ENCODE assay signal across 7 mouse cellular contexts in genomic region chr8:12486331-12487061, GRCm38 (mm10).
DNase-seq lines count a peak whose midpoint lies in the region; ATAC-seq and TF ChIP-seq lines count a peak whose summit lies in the region.

No protein-coding gene starts in this region.

- no peak overlapping the region for H3K9ac ChIP-seq in kidney, embryonic 16.5 days (replicated peaks; ENCODE audit: low read length)

- H3K9me3 ChIP-seq in kidney, embryonic 16.5 days (ENCODE audit: low read length) = no peaks in the 10 kb centered on the region

- H3K4me3 ChIP-seq in kidney, embryonic 16.5 days (ENCODE audit: low read length) = no peak overlapping the region
- H3K4me3 ChIP-seq in small intestine, adult 2 months (ENCODE audit: low read depth, low read length) = peak overlapping the region; percentile 0; the same call in 1 of the 2 replicates

- no peak for TF ChIP-seq POLR2A in brain, embryonic 14.5 days (IDR thresholded peaks at IDR 0.05; ENCODE audit: borderline replicate concordance, extremely low read depth, insufficient read depth, insufficient read length, poor library complexity, severe bottlenecking)
- TF ChIP-seq POLR2A in small intestine, adult 2 months (IDR thresholded peaks at IDR 0.05; ENCODE audit: low read depth, low read length) = no peak

- intact Hi-C loops in gastrocnemius, postnatal 14 days (cut with DNase I; ENCODE audit: low total_unique reads) = no loop called here

- no peak overlapping the region for H3K27ac ChIP-seq in kidney, embryonic 16.5 days (ENCODE audit: low read length)
- peak overlapping the region; percentile 15; the same call in 1 of the 2 replicates for H3K27ac ChIP-seq in small intestine, adult 2 months (ENCODE audit: insufficient read depth, low read depth, low read length)

- ATAC-seq in kidney, embryonic 16.5 days (ENCODE audit: low FRiP score, low TSS enrichment) = peak; percentile 78
- ATAC-seq in inflammation-experienced regulatory T-cells, adult 6 months = no peak

- H3K4me1 ChIP-seq in kidney, embryonic 16.5 days (ENCODE audit: insufficient read depth, low read length) = peaks cover 8% of the 10 kb centered on the region; the same call in 1 of the 2 replicates
- peaks cover 14% of the 10 kb centered on the region; the same call in 1 of the 2 replicates for H3K4me1 ChIP-seq in small intestine, adult 2 months (ENCODE audit: control insufficient read depth, insufficient read depth, insufficient read length, low read length)

- H3K27me3 ChIP-seq in kidney, embryonic 16.5 days (ENCODE audit: insufficient read depth, low read length) = peaks cover 12% of the 10 kb centered on the region; the same call in 1 of the 2 replicates
- no peaks in the 10 kb centered on the region for H3K27me3 ChIP-seq in small intestine, adult 2 months (ENCODE audit: control insufficient read depth, insufficient read depth, low read length)

- H3K4me2 ChIP-seq in kidney, embryonic 16.5 days (replicated peaks; ENCODE audit: low read depth, low read length) = no peak overlapping the region

- WGBS in kidney, embryonic 16.5 days = 59% methylated on average over 22 of the region's 22 CpGs
- 21% methylated on average over 22 of the region's 22 CpGs for WGBS in small intestine, adult 2 months

- H3K36me3 ChIP-seq in kidney, embryonic 16.5 days (ENCODE audit: insufficient read depth, low read length) = no peaks in the 10 kb centered on the region
- H3K36me3 ChIP-seq in small intestine, adult 2 months (ENCODE audit: control insufficient read depth, insufficient read depth, low read length) = no peaks in the 10 kb centered on the region

- TF ChIP-seq CTCF in brain, embryonic 14.5 days (IDR thresholded peaks at IDR 0.05; ENCODE audit: borderline replicate concordance, extremely low read depth, insufficient read depth, insufficient read length) = no peak
- no peak for TF ChIP-seq CTCF in small intestine, adult 2 months (IDR thresholded peaks at IDR 0.05; ENCODE audit: extremely low read depth, insufficient read length, insufficient replicate concordance, low read depth, low read length)

- peak; percentile 94 for DNase-seq in brain, embryonic 14.5 days (ENCODE audit: low read depth)
- DNase-seq in cerebellum, adult 9-11 months = peak; percentile 68
- DNase-seq in gastrocnemius, postnatal 14 days = peak; percentile 7
- DNase-seq in lung, postnatal 25 days (ENCODE audit: low spot score) = peak; percentile 3

Comparison
In these comparisons a context has a peak if more than half of its experiments do, and no peak if none do; other contexts are left out.
1. DNase-seq: peak in every context shown above with its lines; median percentile 94 in brain, embryonic 14.5 days; 68 in cerebellum, adult 9-11 months; 7 in gastrocnemius, postnatal 14 days; 3 in lung, postnatal 25 days.